Mouse (Mus musculus): ENCODE results near the gene Rbms2.

GRCm38 (mm10) chr10:128143659-128144058 is 36.4 kb downstream of the Rbms2 start:
- no peak for TF ChIP-seq CHD2 (IDR thresholded peaks at IDR 0.05; ENCODE audit: low read depth, low read length)
- no peak for TF ChIP-seq ZNF384 (IDR thresholded peaks at IDR 0.05; ENCODE audit: low read depth, low read length)
- TF ChIP-seq ZC3H11A (IDR thresholded peaks at IDR 0.05; ENCODE audit: borderline replicate concordance, low read depth, low read length), result no peak
- no peak for TF ChIP-seq MAFK (IDR thresholded peaks at IDR 0.05; ENCODE audit: insufficient read depth, low read depth, low read length)

All from ES-E14 (cell line).